Mouse (Mus musculus): Measurements from ENCODE around the gene Cenpq. TPM values are rescaled to one million over a fixed set of nuclear protein-coding genes. Genes with fewer than 3 reads are reported as not detected.

Gene Cenpq
- 36.4 and 36.6 TPM in 2 replicates for total RNA-seq (2015)
- total RNA-seq (2017), result 50.7 and 51.3 TPM in 2 replicates

GRCm38 (mm10) chr17:40934420-40935231 lies at the start of gene Cenpq, which contains the start of gene Mut:
Cenpq (minus strand) TSS chr17:40935047.
Mut (plus strand) TSS chr17:40934685.
- ATAC-seq (ENCODE audit: poor library complexity, severe bottlenecking), result peak; percentile 95

DNA sequence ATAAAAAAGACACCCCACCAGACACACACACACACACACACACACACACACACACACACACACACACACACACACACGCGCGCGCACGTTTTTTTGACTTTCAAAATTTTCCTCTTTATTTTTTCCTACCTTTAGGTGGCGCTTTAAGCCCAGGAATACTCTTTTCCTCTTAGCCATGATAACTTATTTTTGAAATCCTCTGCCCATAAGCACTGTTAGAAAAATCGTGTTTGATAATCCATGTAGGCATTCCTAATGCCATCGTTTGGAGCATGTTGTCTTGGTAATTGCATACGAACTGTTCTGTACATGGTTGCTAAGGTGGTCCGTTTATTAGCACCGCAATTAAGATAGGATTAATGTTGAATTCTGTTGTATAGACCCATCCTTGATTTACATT lies 43.1 kb upstream of the Cenpq start:
- no peak for ATAC-seq (ENCODE audit: poor library complexity, severe bottlenecking)

DNA sequence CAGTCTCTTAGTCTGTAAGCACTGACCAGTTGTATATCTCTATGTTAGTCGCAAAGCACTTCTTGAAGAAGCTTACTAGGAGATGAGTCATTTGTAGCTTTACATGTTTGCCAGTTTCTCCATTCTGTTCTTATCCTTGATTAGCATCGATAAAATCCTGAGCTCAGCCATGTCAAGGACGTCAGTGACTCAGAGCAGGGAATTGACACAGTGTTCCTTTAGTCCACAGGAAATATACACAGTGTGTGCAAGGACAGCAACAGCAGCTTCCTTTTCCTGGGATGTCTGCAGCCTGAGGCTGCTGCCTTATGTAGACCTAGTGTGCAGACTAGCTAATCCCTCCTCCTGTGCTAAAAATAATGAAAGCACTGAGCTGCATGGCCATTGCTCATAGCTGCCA lies 13.7 kb upstream of the Cenpq start:
- ATAC-seq (ENCODE audit: poor library complexity, severe bottlenecking), result no peak

GRCm38 (mm10) chr17:40933985-40934384 lies 862 bp downstream of the Cenpq start:
- peak; percentile 43 for ATAC-seq (ENCODE audit: poor library complexity, severe bottlenecking)

- ATAC-seq (ENCODE audit: poor library complexity, severe bottlenecking), result no peak
Observed at GRCm38 (mm10) chr17:40915499-40915898, 19.3 kb downstream of the Cenpq start.

DNA sequence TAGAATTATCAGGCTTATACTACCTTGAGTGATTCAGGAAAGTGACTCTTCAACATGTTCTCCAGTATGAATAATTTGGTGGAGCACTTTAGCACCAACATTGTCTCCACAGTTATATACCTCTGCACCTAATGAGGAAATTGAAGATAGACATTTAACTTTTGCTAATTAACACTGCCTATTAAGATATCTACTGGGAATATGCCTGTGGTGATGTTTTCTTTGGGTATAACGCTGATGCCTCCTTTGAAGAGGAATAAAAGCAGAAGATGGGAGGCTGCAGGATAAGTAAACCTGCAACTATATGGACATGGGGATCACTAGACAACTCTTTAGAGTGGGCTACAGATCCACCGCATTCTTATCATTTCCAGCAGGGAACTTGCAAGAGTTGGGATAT lies 20.6 kb downstream of the Cenpq start, which contains the start of gene Glyatl3:
Gene Glyatl3 (minus strand): TSS at position 101 of the 400 bp plus-strand sequence.
- no peak for ATAC-seq (ENCODE audit: poor library complexity, severe bottlenecking)

- ATAC-seq (ENCODE audit: poor library complexity, severe bottlenecking), result no peak
Observed at GRCm38 (mm10) chr17:40904721-40905154, 30.1 kb downstream of the Cenpq start.

- no peak for ATAC-seq (ENCODE audit: poor library complexity, severe bottlenecking)
Observed at GRCm38 (mm10) chr17:40904056-40904597, 30.7 kb downstream of the Cenpq start.

DNA sequence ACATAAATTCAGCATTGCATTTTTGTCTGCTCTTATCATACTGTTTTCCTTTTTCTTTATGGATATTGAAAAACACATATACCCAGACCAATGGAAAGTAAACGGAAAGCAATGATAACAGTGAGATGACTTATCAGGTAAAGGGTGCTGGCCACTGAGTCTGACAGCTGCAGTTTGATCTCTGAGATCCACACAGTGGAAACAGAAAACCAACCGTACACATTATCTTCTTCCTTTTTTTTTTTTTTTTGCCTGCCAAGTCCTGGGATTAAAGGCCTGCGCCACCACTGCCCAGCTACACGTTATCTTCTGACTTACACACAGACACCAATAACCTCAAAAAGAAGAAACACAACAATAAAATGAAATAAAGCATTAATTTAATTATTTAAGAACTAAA lies 31.5 kb downstream of the Cenpq start:
- no peak for ATAC-seq (ENCODE audit: poor library complexity, severe bottlenecking)

DNA sequence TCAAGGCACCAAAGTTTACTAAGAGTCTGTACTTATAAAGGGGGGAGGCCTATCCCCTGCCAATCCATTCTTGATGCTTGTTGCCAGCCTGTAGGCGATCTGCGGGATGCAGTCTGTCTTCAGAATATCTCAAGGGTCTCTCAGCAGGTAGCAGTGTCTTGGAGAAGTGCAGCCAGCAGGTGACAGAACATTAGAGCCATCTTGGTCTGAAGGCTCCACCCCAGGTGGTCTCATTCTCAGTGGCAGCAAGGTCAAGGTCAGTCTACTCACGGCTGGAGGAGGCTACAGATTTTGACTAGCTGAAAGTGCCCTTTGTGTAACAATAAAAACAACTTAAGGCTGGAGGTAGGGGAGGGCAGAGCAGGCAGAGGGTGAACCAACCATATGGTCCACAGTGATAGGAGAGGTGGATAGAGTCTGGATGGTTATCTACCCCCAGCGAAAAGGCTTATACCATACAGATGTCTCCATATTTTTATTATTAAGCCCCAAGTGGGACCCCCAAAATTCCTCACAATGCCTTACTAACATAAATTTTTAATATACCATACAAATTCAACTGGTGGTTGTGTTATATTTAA lies 35.0 kb downstream of the Cenpq start:
- no peak for ATAC-seq (ENCODE audit: poor library complexity, severe bottlenecking)

GRCm38 (mm10) chr17:40896863-40897262 lies 38.0 kb downstream of the Cenpq start:
- ATAC-seq (ENCODE audit: poor library complexity, severe bottlenecking), result 0 out of 2 replicates have a peak, but pooled peaks have one; percentile 51

DNA sequence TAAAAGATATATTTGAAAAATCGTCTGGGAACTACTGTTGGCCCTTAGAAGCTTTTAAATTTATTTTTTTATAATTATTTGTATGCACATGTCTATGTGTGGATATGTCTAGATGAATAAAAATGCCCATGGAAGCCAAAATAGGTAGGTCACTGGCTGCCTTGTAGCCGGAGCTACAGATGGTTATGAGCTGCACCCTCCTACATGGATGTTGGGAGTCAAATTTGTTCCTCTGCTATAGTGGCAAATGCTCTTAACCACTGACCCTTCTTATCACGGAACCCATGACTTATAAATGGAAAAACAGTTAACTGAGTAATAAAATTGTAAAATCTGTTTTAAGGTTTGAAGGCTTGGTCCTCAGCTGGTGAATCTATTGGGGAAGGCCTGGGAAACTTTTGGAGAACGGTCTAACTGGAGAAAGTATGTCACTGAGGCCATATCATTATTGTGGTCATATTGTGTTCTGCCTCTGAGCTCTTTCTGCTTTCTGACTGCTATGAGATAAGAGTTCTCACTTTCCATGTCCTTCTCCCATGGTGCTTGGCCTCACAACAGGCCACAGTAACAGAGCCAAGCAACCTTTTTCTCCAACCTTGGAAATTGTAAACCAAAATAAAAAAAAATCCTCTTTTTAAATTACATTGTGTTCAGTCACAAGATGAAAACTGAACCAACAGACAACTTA lies 46.9 kb downstream of the Cenpq start:
- ATAC-seq (ENCODE audit: poor library complexity, severe bottlenecking), result no peak

DNA sequence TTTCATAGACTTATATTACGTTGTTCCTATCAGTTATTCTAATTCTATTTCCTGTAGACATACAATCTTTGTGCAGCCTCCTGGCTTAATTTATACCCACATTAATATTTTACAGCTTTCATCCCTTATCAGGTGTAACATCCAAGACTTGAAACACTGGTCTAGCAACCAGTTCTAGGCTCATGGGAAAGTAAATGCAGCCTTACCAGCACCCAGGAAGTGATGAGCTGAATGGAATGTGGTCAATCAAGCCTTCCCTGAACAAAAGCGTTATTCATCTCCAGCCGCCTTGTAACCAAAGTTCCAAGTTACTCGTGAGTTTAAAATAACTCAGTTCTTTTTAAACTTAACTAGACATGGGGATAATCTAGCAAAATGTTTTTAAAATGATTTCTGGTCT lies 49.7 kb downstream of the Cenpq start:
- ATAC-seq (ENCODE audit: poor library complexity, severe bottlenecking), result no peak

- ATAC-seq (ENCODE audit: poor library complexity, severe bottlenecking), result no peak
Observed at GRCm38 (mm10) chr17:40882172-40882571, 52.7 kb downstream of the Cenpq start.

- ATAC-seq (ENCODE audit: poor library complexity, severe bottlenecking), result peak; percentile 80
Observed at GRCm38 (mm10) chr17:40879924-40880691, 54.7 kb downstream of the Cenpq start, which contains the start of gene 9130008F23Rik. 9130008F23Rik (minus strand) TSS chr17:40880559.

- peak; percentile 33; the same call in 1 of the 2 replicates for ATAC-seq (ENCODE audit: poor library complexity, severe bottlenecking)
Observed at GRCm38 (mm10) chr17:40879528-40879923, 55.3 kb downstream of the Cenpq start.

GRCm38 (mm10) chr17:40877741-40878140 lies 57.1 kb downstream of the Cenpq start:
- no peak for ATAC-seq (ENCODE audit: poor library complexity, severe bottlenecking)

DNA sequence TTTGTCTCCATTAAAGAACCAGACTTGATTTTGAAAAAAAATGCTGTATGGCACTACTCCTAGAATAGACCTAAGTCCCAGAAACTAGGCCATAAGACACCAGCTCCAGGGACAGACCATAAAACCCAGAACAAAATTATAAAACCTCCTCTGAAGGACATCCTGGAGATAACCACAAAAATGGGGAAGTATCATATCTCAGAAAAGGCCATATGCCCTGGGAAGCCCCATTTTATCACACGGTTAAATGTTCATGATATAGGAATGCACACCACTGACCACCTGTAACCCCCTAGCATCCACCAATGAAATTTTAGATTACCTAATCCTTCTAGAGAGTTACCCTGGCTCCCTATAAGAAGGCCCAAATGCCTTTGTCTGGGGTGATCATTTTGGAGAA lies 59.3 kb downstream of the Cenpq start:
- no peak for ATAC-seq (ENCODE audit: poor library complexity, severe bottlenecking)

GRCm38 (mm10) chr17:40874701-40875100 lies 60.1 kb downstream of the Cenpq start:
- ATAC-seq (ENCODE audit: poor library complexity, severe bottlenecking), result no peak

GRCm38 (mm10) chr17:40873582-40874011 lies 61.2 kb downstream of the Cenpq start:
- ATAC-seq (ENCODE audit: poor library complexity, severe bottlenecking), result no peak

Data from megakaryocyte, adult 5-6 weeks (primary cell).